Mouse (Mus musculus) right cerebral cortex, postnatal 25 days (tissue): Measurements from ENCODE around the gene Mfsd5.

Source experiments
- DNase-seq: peaks from one replicate; pipeline ENCODE4 v3.0.0; 2022

Gene Mfsd5

GRCm38 (mm10) chr15:102279092-102279782, at the start of gene Mfsd5:
Gene Mfsd5 (plus strand): TSS chr15:102279454.
- peak; percentile 85 for DNase-seq

GRCm38 (mm10) chr15:102230408-102231321, 48.6 kb upstream of the Mfsd5 start:
- DNase-seq, result no peak

- no peak for DNase-seq
These were observed 47.5 kb upstream of the Mfsd5 start, which contains the start of gene Itgb7 for GRCm38 (mm10) chr15:102231748-102232147. Gene Itgb7 (minus strand): TSS chr15:102231944.

- no peak for DNase-seq
These were observed 46.5 kb upstream of the Mfsd5 start for GRCm38 (mm10) chr15:102232764-102233163.

GRCm38 (mm10) chr15:102233896-102234295, 45.4 kb upstream of the Mfsd5 start:
- DNase-seq, result no peak

GRCm38 (mm10) chr15:102235371-102236027, 43.8 kb upstream of the Mfsd5 start:
- DNase-seq, result no peak

GRCm38 (mm10) chr15:102238543-102239259, 40.6 kb upstream of the Mfsd5 start:
- DNase-seq, result no peak

- peak; percentile 62 for DNase-seq
These were observed 40.0 kb upstream of the Mfsd5 start for GRCm38 (mm10) chr15:102239260-102239590.

GRCm38 (mm10) chr15:102239851-102240250, 39.4 kb upstream of the Mfsd5 start:
- no peak for DNase-seq

- DNase-seq, result no peak
These were observed 38.6 kb upstream of the Mfsd5 start for GRCm38 (mm10) chr15:102240607-102241006.

GRCm38 (mm10) chr15:102242404-102243228, 36.6 kb upstream of the Mfsd5 start:
- DNase-seq, result no peak

- no peak for DNase-seq
These were observed 35.7 kb upstream of the Mfsd5 start for GRCm38 (mm10) chr15:102243229-102244190.

- DNase-seq, result no peak
These were observed 34.7 kb upstream of the Mfsd5 start for GRCm38 (mm10) chr15:102244306-102245191.

GRCm38 (mm10) chr15:102245461-102245881, 33.8 kb upstream of the Mfsd5 start:
- peak; percentile 17 for DNase-seq

- peak; percentile 74 for DNase-seq
These were observed 33.1 kb upstream of the Mfsd5 start for GRCm38 (mm10) chr15:102245891-102246741.

GRCm38 (mm10) chr15:102246866-102247251, 32.4 kb upstream of the Mfsd5 start:
- DNase-seq, result peak; percentile 89

GRCm38 (mm10) chr15:102247252-102248130, 31.8 kb upstream of the Mfsd5 start:
- peak; percentile 33 for DNase-seq
